Mouse (Mus musculus): Measurements from ENCODE around the gene Gm13871.
"Not testable (repeated sequence)": the region's sequence is repeated elsewhere in the genome, so short reads cannot be mapped to it uniquely, and the experiment has no call there.

Gm13871 gene

DNA sequence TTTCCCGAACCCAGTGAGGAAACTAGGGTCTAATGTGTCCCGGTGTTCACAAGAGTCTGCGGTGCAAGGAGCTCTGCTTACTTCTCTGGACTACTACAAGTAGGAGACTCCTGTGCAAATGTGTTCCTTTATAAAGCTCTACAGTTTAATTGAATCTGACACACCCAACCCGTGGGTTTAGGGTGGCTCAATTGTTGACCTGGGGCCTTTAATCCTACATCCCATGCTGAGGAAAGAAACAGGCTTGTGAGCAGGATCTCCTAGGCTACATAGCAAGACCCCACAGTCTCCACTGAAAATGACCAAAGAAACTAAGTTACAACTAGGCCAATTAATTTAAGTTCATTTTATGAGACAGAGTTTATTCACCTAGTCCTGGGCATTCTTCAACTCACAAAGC, at the start of gene Gm13871:
TSS of gene Gm13871 (minus strand) at position 101 of the 400 bp plus-strand sequence.
- DNase-seq (ENCODE audit: extremely low spot score): not testable (repeated sequence)

DNA sequence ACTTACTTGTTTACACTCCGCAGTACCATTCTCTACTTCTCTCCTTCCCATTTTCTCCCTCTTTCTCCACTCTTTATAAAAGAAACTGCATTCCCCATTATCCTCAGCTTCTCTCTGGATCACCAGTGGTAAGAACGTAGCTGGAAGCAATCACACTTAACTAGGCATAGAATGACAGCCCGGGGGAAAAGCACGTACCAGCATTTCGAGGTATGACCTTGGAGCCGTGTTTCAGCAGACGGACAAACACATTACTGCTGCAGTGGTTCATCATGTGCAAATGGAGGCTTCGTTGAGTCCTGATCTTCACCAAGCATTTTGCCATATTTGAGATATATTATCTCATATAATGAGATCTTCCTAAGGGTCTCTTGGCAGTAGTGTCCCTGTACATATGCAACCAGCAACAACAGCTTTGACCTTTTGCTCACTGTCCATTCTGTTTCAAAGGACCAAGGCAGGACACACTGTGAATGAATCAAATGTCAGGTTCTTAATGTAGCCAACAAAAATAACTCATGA, 44.7 kb upstream of the Gm13871 start, which contains the start of gene 2310002L09Rik:
TSS of gene 2310002L09Rik (minus strand) at position 472 of the 522 bp plus-strand sequence.
- no peak for DNase-seq (ENCODE audit: extremely low spot score)

DNA sequence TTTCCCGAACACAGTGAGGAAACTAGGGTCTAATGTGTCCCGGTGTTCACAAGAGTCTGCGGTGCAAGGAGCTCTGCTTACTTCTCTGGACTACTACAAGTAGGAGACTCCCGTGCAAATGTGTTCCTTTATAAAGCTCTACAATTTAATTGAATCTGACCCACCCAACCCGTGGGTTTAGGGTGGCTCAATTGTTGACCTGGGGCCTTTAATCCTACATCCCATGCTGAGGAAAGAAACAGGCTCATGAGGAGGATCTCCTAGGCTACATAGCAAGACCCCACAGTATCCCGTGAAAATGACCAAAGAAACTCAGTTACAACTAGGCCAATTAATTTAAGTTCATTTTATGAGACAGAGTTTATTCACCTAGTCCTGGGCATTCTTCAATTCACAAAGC, 14.9 kb upstream of the Gm13871 start, which contains the start of gene Gm11756:
TSS of gene Gm11756 (minus strand) at position 101 of the 400 bp plus-strand sequence.
- not testable (repeated sequence) for DNase-seq (ENCODE audit: extremely low spot score)

- not testable (repeated sequence) for DNase-seq (ENCODE audit: extremely low spot score)
These were observed 14.7 kb downstream of the Gm13871 start, which contains the start of gene Gm11757 for GRCm38 (mm10) chr4:73891012-73891411. Gene Gm11757, minus strand, starts transcription at chr4:73891112.

GRCm38 (mm10) chr4:73876166-73876565, 29.6 kb downstream of the Gm13871 start, which contains the start of gene Gm11758:
Gene Gm11758, minus strand, starts transcription at chr4:73876266.
- not testable (repeated sequence) for DNase-seq (ENCODE audit: extremely low spot score)
